Mouse (Mus musculus): ENCODE data around the gene Pomgnt1. TPM values are rescaled to one million over a fixed set of nuclear protein-coding genes. Genes with fewer than 3 reads are reported as not detected.

Pomgnt1 gene
- polyA plus RNA-seq, 2 experiments: 8.8 to 10.3 TPM

DNA sequence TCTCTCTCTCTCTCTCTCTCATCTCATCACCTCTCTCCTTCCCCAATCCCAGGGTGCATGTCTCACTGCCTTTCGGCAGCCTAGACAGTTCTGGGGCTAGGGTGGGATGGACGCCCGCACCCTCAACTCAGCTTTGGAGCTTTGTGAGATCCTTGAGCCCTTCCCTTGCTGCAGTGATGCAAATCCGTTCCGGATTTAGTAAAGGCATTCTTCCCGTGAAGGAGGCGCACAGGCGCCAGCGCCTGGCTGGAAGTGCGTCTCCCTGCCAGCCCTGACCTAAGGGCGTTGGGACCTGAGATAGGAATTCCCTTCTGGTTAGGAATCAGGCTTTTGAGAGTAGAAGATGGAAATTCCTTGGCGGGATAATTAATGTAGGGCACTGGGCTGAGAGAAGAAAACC, 59.1 kb downstream of the Pomgnt1 start:
- Histone ChIP-seq H3K9ac (replicated peaks) (no peak overlapping the region), H3K4me3 (ENCODE audit: insufficient read depth in 1 of 2, low read depth in 2 of 2, low read length in 2 of 2) (no peak overlapping the region), H3K9me3 (ENCODE audit: control insufficient read depth, low read length) (no peaks in the 10 kb centered on the region), H3K4me2 (ENCODE audit: low read depth) (no peak overlapping the region), H3K27me3 (ENCODE audit: control insufficient read depth, insufficient read depth, low read length) (peaks cover 9% of the 10 kb centered on the region), H3K36me3 (replicated peaks; ENCODE audit: control insufficient read depth, insufficient read depth, low read depth) (no peaks in the 10 kb centered on the region), H3K4me1 (replicated peaks; ENCODE audit: control insufficient read depth in 2 of 2, insufficient read depth in 2 of 2, low read length in 1 of 2) (no peaks in the 10 kb centered on the region), H3K27ac (no peak overlapping the region)
- DNase-seq (ENCODE audit: low read depth in 3 of 3, low spot score in 3 of 3) (no peak), ATAC-seq (ENCODE audit: insufficient read depth) (no peak)
- 24% methylated on average over 12 of the region's 12 CpGs for WGBS (ENCODE audit: insufficient replicate concordance)
- TF ChIP-seq EP300 (IDR thresholded peaks at IDR 0.05; ENCODE audit: low read depth): no peak
- no peak for TF ChIP-seq CTCF (IDR thresholded peaks at IDR 0.05; ENCODE audit: low read depth)

DNA sequence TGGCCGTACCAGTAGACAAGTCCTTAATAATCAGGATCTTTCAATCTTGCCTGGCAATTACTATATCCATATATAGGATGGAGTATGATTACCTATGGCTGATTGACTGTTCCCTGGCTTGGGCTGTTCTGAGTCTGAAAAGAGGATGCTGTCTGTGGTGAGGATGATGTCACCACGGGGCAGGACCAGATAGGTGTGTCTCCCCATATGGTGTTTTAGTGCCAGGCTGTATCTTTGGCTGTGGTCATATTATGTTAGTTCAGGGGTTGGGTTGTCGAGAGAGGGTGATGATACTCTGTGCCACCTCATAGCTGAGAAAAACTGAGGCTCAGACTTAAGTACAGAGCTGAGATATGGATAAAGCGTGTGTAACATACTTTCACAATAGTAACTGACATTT, 61.4 kb downstream of the Pomgnt1 start:
- Histone ChIP-seq H3K9me3 (ENCODE audit: control insufficient read depth, low read length) (no peaks in the 10 kb centered on the region), H3K27ac (no peak overlapping the region)
- no peak for DNase-seq (ENCODE audit: low read depth in 3 of 3, low spot score in 3 of 3)

DNA sequence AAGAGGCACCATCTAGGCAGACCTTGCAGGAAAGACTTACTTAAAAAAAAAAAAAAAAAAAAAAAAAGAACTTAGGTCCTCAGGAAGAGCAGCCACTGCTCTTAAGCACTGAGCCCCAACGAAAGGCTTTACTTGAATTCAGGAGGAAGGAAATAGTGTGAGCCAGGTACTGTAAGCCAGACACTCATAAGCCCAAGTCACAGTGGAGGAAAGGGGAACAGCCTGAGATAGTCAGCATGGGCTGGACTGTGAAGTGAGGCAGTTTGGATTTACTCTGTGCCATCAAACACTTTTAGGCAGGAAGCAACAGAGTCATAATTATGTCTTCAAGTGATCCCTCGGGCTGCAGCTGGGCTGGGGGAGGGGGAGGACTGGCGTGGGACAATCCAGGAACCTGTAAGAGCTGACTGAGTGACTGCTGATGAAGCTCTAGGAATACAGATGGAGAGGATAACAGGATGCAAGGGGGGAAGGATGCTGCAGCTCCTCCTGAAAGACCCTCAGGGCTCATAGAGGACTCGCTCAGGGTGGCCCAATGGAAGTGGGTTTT, 68.7 kb downstream of the Pomgnt1 start:
- DNase-seq (ENCODE audit: low read depth in 3 of 3, low spot score in 3 of 3) (no peak), ATAC-seq (ENCODE audit: insufficient read depth) (no peak)
- H3K4me1 ChIP-seq (replicated peaks; ENCODE audit: control insufficient read depth in 2 of 2, insufficient read depth in 2 of 2, low read length in 1 of 2): peaks cover 21 to 23% of the 10 kb centered on the region in 2 experiments
- no peak overlapping the region for H3K4me2 ChIP-seq (ENCODE audit: low read depth)
- H3K27me3 ChIP-seq (ENCODE audit: control insufficient read depth, insufficient read depth, low read length): no peaks in the 10 kb centered on the region
- 43% methylated on average over 4 of the region's 4 CpGs for WGBS (ENCODE audit: insufficient replicate concordance)
- H3K9ac ChIP-seq (replicated peaks): no peak overlapping the region
- H3K9me3 ChIP-seq (ENCODE audit: control insufficient read depth, low read length): no peaks in the 10 kb centered on the region
- no peak for TF ChIP-seq EP300 (IDR thresholded peaks at IDR 0.05; ENCODE audit: low read depth)
- H3K4me3 ChIP-seq (ENCODE audit: insufficient read depth in 1 of 2, low read depth in 2 of 2, low read length in 2 of 2): no peak overlapping the region
- H3K36me3 ChIP-seq (replicated peaks; ENCODE audit: control insufficient read depth, insufficient read depth, low read depth): no peaks in the 10 kb centered on the region
- no peak overlapping the region for H3K27ac ChIP-seq

More for the DNA sequence above, 61.4 kb downstream of the Pomgnt1 start:
- Histone ChIP-seq H3K4me2 (ENCODE audit: low read depth) (no peak overlapping the region), H3K4me3 (ENCODE audit: insufficient read depth in 1 of 2, low read depth in 2 of 2, low read length in 2 of 2) (no peak overlapping the region), H3K36me3 (replicated peaks; ENCODE audit: control insufficient read depth, insufficient read depth, low read depth) (no peaks in the 10 kb centered on the region), H3K27me3 (ENCODE audit: control insufficient read depth, insufficient read depth, low read length) (peaks cover 9% of the 10 kb centered on the region), H3K4me1 (replicated peaks; ENCODE audit: control insufficient read depth in 2 of 2, insufficient read depth in 2 of 2, low read length in 1 of 2) (no peaks in the 10 kb centered on the region), H3K9ac (replicated peaks) (no peak overlapping the region)
- ATAC-seq (ENCODE audit: insufficient read depth): no peak
- WGBS (ENCODE audit: insufficient replicate concordance): 47% methylated on average over 4 of the region's 4 CpGs
- no peak for TF ChIP-seq CTCF (IDR thresholded peaks at IDR 0.05; ENCODE audit: low read depth)
- no peak for TF ChIP-seq EP300 (IDR thresholded peaks at IDR 0.05; ENCODE audit: low read depth)

DNA sequence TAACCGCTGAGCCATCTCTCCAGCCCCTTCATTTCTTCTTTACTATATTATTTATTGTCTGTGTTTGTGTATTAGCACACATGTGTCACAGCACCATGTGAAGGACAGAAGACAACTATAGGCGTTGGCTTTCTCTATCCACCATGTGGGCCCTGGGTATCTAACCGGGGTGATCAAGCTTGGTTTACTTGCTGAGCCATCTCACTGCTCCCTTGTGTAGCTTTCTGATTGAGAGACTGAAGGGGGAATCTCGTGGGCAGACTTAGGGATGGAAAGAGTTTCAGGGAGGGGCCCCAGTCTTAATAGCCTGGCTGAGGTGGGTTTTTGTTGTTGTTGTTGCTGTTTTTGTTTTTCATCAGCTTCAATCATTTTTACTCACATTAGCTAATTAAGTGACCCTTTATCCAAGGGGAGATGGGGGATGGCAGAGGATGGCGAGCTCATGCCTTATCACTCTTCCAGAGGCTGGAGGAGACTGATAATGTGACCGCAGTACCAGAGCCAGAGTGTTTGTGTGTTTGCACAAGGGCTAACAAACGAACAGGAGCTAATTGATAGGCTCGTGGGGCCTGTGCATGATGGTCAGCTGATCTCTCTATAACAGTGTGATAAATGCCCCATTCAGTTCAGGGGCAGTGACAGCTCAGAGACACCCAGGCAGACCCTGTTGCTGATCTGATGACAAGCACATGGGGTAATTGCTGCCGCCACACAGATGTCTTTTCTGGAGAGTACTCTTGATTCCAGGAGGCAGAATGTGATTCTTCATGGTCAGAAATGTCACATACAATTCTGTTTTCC, 70.1 kb downstream of the Pomgnt1 start:
- H3K36me3 ChIP-seq (replicated peaks; ENCODE audit: control insufficient read depth, insufficient read depth, low read depth): no peaks in the 10 kb centered on the region
- peaks cover 21 to 23% of the 10 kb centered on the region in 2 experiments for H3K4me1 ChIP-seq (replicated peaks; ENCODE audit: control insufficient read depth in 2 of 2, insufficient read depth in 2 of 2, low read length in 1 of 2)
- peak overlapping the region; percentile 57 for H3K9ac ChIP-seq (replicated peaks)
- 16% methylated on average over 9 of the region's 9 CpGs for WGBS (ENCODE audit: insufficient replicate concordance)
- H3K9me3 ChIP-seq (ENCODE audit: control insufficient read depth, low read length): no peaks in the 10 kb centered on the region
- TF ChIP-seq CTCF (IDR thresholded peaks at IDR 0.05; ENCODE audit: low read depth) (no peak), EP300 (IDR thresholded peaks at IDR 0.05; ENCODE audit: low read depth) (peak; percentile 87)
- H3K4me3 ChIP-seq (ENCODE audit: insufficient read depth in 1 of 2, low read depth in 2 of 2, low read length in 2 of 2): no peak overlapping the region
- ATAC-seq (ENCODE audit: insufficient read depth) (peak; percentile 98), DNase-seq (ENCODE audit: low read depth in 3 of 3, low spot score in 3 of 3) (peak; percentile 67 to 76 (median 73))
- peak overlapping the region; percentile 87 for H3K27ac ChIP-seq
- H3K27me3 ChIP-seq (ENCODE audit: control insufficient read depth, insufficient read depth, low read length): no peaks in the 10 kb centered on the region
- H3K4me2 ChIP-seq (ENCODE audit: low read depth): peak overlapping the region; percentile 48

DNA sequence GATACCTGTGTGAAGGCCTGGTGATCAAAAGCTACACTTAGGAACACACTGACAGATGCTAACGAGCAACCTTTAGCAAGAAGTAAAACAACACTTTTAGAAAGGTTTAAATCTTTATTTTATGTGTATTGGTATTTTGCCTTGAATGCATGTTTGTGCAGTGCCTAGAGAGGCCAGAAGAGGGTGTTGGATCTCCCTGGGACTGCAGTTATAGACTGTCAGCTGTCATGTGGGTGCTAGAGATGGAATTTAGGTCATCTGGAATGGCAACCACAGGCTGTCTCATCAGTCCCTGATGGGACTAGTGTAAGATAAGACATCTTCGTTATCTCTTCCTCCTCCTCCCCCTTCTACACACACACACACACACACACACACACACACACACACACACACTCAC, 74.8 kb downstream of the Pomgnt1 start:
- H3K9ac ChIP-seq (replicated peaks): no peak overlapping the region
- WGBS (ENCODE audit: insufficient replicate concordance): 39% methylated on average over 2 of the region's 2 CpGs
- no peak overlapping the region for H3K4me3 ChIP-seq (ENCODE audit: insufficient read depth in 1 of 2, low read depth in 2 of 2, low read length in 2 of 2)

More for the DNA sequence above, 74.8 kb downstream of the Pomgnt1 start:
- peaks cover 15 to 16% of the 10 kb centered on the region in 2 experiments for H3K4me1 ChIP-seq (replicated peaks; ENCODE audit: control insufficient read depth in 2 of 2, insufficient read depth in 2 of 2, low read length in 1 of 2)
- H3K9me3 ChIP-seq (ENCODE audit: control insufficient read depth, low read length): no peaks in the 10 kb centered on the region
- TF ChIP-seq EP300 (IDR thresholded peaks at IDR 0.05; ENCODE audit: low read depth) (no peak), CTCF (IDR thresholded peaks at IDR 0.05; ENCODE audit: low read depth) (peak; percentile 41)
- ATAC-seq (ENCODE audit: insufficient read depth): no peak
- H3K27ac ChIP-seq: no peak overlapping the region
- H3K4me2 ChIP-seq (ENCODE audit: low read depth): no peak overlapping the region
- no peaks in the 10 kb centered on the region for H3K36me3 ChIP-seq (replicated peaks; ENCODE audit: control insufficient read depth, insufficient read depth, low read depth)
- DNase-seq (ENCODE audit: low read depth in 3 of 3, low spot score in 3 of 3): no peak
- H3K27me3 ChIP-seq (ENCODE audit: control insufficient read depth, insufficient read depth, low read length): no peaks in the 10 kb centered on the region
